Mouse (Mus musculus) kidney, postnatal 25 days (tissue): ENCODE data around the gene Crtc1.

ENCODE experiments used
- DNase-seq, 2 experiments: peaks; one replicate each; pipeline ENCODE4 v3.0.0; 2021; ENCODE audit warnings: mixed read lengths in 2 of 2

Gene Crtc1

GRCm38 (mm10) chr8:70344279-70344678, 95.1 kb downstream of the Crtc1 start:
- no peak for DNase-seq

GRCm38 (mm10) chr8:70343696-70344095, 95.7 kb downstream of the Crtc1 start:
- DNase-seq, result peak in 1 of 2 experiments; percentile 48

GRCm38 (mm10) chr8:70343076-70343475, 96.3 kb downstream of the Crtc1 start:
- no peak for DNase-seq

- DNase-seq, result no peak
These were observed 97.4 kb downstream of the Crtc1 start for GRCm38 (mm10) chr8:70342007-70342406.

GRCm38 (mm10) chr8:70340659-70341058, 98.7 kb downstream of the Crtc1 start:
- DNase-seq, result no peak

GRCm38 (mm10) chr8:70338931-70339330, 100.4 kb downstream of the Crtc1 start:
- no peak for DNase-seq

- DNase-seq, result no peak
These were observed 106.5 kb downstream of the Crtc1 start for GRCm38 (mm10) chr8:70332878-70333202.
